ENCODE assay signal across 10 mouse cellular contexts in genomic region chr2:164592014-164592413, GRCm38 (mm10). TPM values are rescaled to one million over a fixed set of nuclear protein-coding genes. Genes with fewer than 3 reads are reported as not detected.
A peak's percentile ranks its signal among the peaks of the same experiment; 100 is the strongest.
DNase-seq lines count a peak whose midpoint lies in the region; ATAC-seq and TF ChIP-seq lines count a peak whose summit lies in the region.
"Had no signal": no experiment of that assay in that cellular context is flagged by ENCODE, and none has a peak within 500 bp of the region (broad histone marks: within the 10 kb centered on the region; RNA-seq: fewer than 3 reads in every experiment).

No protein-coding gene starts in this region.

- no peak overlapping the region for H3K4me2 ChIP-seq in forebrain, embryonic 16.5 days (ENCODE audit: low read length)
- H3K4me2 ChIP-seq: stomach, embryonic 15.5 days had no signal

- peak; percentile 58 to 64 for DNase-seq in cerebellum, postnatal 10 days
- no peak for DNase-seq in cerebellum, adult 18-20 months
- DNase-seq in testis, postnatal 10 days (ENCODE audit: low spot score), result no peak
- peak; percentile 45 for DNase-seq in limb, embryonic 10.5 days (ENCODE audit: low spot score)
- DNase-seq in right cerebral cortex, postnatal 25 days, result peak; percentile 14
- DNase-seq in heart, postnatal 25 days (ENCODE audit: low spot score), result no peak

- no peak overlapping the region for H3K4me3 ChIP-seq in testis, adult 2 months (ENCODE audit: control insufficient read depth, low read depth, low read length)
- H3K4me3 ChIP-seq in forebrain, embryonic 16.5 days (replicated peaks; ENCODE audit: low read length), result no peak overlapping the region
- H3K4me3 ChIP-seq in limb, embryonic 10.5 days, result no peak overlapping the region
- H3K4me3 ChIP-seq: stomach, embryonic 15.5 days had no signal

- peaks cover 13% of the 10 kb centered on the region for H3K4me1 ChIP-seq in testis, adult 2 months (ENCODE audit: control insufficient read depth, insufficient read depth, low read length)
- no peaks in the 10 kb centered on the region for H3K4me1 ChIP-seq in forebrain, embryonic 16.5 days (replicated peaks; ENCODE audit: control insufficient read depth, insufficient read depth, low read length)
- H3K4me1 ChIP-seq in limb, embryonic 10.5 days, result no peaks in the 10 kb centered on the region
- H3K4me1 ChIP-seq: stomach, embryonic 15.5 days had no signal

- H3K27ac ChIP-seq in testis, adult 2 months (ENCODE audit: control insufficient read depth, insufficient read depth, low read depth, low read length), result peak overlapping the region; percentile 83
- no peak overlapping the region for H3K27ac ChIP-seq in forebrain, embryonic 16.5 days (ENCODE audit: low read length)
- H3K27ac ChIP-seq in limb, embryonic 10.5 days, result peak overlapping the region; percentile 84
- H3K27ac ChIP-seq: stomach, embryonic 15.5 days had no signal

- TF ChIP-seq POLR2A in testis, adult 2 months (IDR thresholded peaks at IDR 0.05; ENCODE audit: control insufficient read depth, low read depth, low read length), result no peak

- TF ChIP-seq CTCF in testis, adult 2 months (IDR thresholded peaks at IDR 0.05; ENCODE audit: control insufficient read depth, insufficient read depth, insufficient replicate concordance, low read depth, low read length), result peak; percentile 39; the same call in 1 of the 2 replicates

- H3K36me3 ChIP-seq in testis, adult 2 months (ENCODE audit: control insufficient read depth, insufficient read depth, low read length), result no peaks in the 10 kb centered on the region
- H3K36me3 ChIP-seq in forebrain, embryonic 16.5 days (ENCODE audit: control insufficient read depth, insufficient read depth), result no peaks in the 10 kb centered on the region
- H3K36me3 ChIP-seq in limb, embryonic 10.5 days, result no peaks in the 10 kb centered on the region
- H3K36me3 ChIP-seq: stomach, embryonic 15.5 days had no signal

- no peaks in the 10 kb centered on the region for H3K9me3 ChIP-seq in forebrain, embryonic 16.5 days (ENCODE audit: control insufficient read depth, low read length)
- no peaks in the 10 kb centered on the region for H3K9me3 ChIP-seq in limb, embryonic 10.5 days (replicated peaks)
- H3K9me3 ChIP-seq: stomach, embryonic 15.5 days had no signal

- 9% methylated on average over 4 of the region's 4 CpGs for WGBS in forebrain, embryonic 16.5 days
- 14% methylated on average over 4 of the region's 4 CpGs for WGBS in limb, embryonic 10.5 days

- no peaks in the 10 kb centered on the region for H3K27me3 ChIP-seq in testis, adult 2 months (ENCODE audit: control insufficient read depth, insufficient read depth, low read length)
- no peaks in the 10 kb centered on the region for H3K27me3 ChIP-seq in forebrain, embryonic 16.5 days (replicated peaks; ENCODE audit: control insufficient read depth, insufficient read depth, low read length)
- no peaks in the 10 kb centered on the region for H3K27me3 ChIP-seq in limb, embryonic 10.5 days (ENCODE audit: low read depth, poor library complexity, severe bottlenecking)
- H3K27me3 ChIP-seq: stomach, embryonic 15.5 days had no signal

- ATAC-seq in forebrain, embryonic 16.5 days, result 0 out of 2 replicates have a peak, but pooled peaks have one; percentile 38

- H3K9ac ChIP-seq in forebrain, embryonic 16.5 days (replicated peaks; ENCODE audit: low read depth, low read length), result no peak overlapping the region
- H3K9ac ChIP-seq: stomach, embryonic 15.5 days had no signal

- intact Hi-C loops in heart, postnatal 25 days (cut with DNase I), result loop anchor here (5.0 kb wide), 1 partner anchor 210 kb away; the partner anchor contains the start of gene Acot8

RNA-seq across cellular contexts. Expression of gene Eppin, which starts 1.4 kb away (rescaled TPM):
- polyA plus RNA-seq in testis, adult 2 months (2012; rRNA removed), result 52.4 and 70.8 TPM in 2 replicates
- not detected in 2 replicates for polyA plus RNA-seq in forebrain, embryonic 16.5 days (2015; fragmentation: Nextera tagmentation; extraction: Ambion mirVana)
- not detected in 2 replicates for polyA plus RNA-seq in limb, embryonic 10.5 days (2016; fragmentation: Nextera tagmentation; extraction: Ambion mirVana)
- total RNA-seq in heart, postnatal 25 days (2021), result not detected
- total RNA-seq: layer of hippocampus, adult 18-20 months had no signal
- polyA plus RNA-seq: stomach, embryonic 15.5 days had no signal

RNA-seq across cellular contexts. Expression of gene Wfdc6a, which starts 6.8 kb away (rescaled TPM):
- 23.9 and 25.0 TPM in 2 replicates for polyA plus RNA-seq in testis, adult 2 months (2012; rRNA removed)
- polyA plus RNA-seq in forebrain, embryonic 16.5 days (2015; fragmentation: Nextera tagmentation; extraction: Ambion mirVana), result not detected in 2 replicates
- not detected in 2 replicates for polyA plus RNA-seq in limb, embryonic 10.5 days (2016; fragmentation: Nextera tagmentation; extraction: Ambion mirVana)
- total RNA-seq in heart, postnatal 25 days (2021), result under 1 TPM in 1 of 2 experiments, not detected in 1; 0.34 TPM
- total RNA-seq: layer of hippocampus, adult 18-20 months had no signal

RNA-seq across cellular contexts. Expression of gene Spint3, which starts 18.8 kb away (rescaled TPM):
- 37.5 TPM in 1 of 2 replicates, not detected in the other for polyA plus RNA-seq in testis, adult 2 months (2012; rRNA removed)
- not detected in 2 replicates for polyA plus RNA-seq in forebrain, embryonic 16.5 days (2015; fragmentation: Nextera tagmentation; extraction: Ambion mirVana)
- polyA plus RNA-seq in limb, embryonic 10.5 days (2016; fragmentation: Nextera tagmentation; extraction: Ambion mirVana), result not detected in 2 replicates
- total RNA-seq in heart, postnatal 25 days (2021), result not detected
- total RNA-seq: layer of hippocampus, adult 18-20 months had no signal
- polyA plus RNA-seq: stomach, embryonic 15.5 days had no signal

RNA-seq across cellular contexts. Expression of gene Wfdc6b, which starts 21.3 kb away (rescaled TPM):
- 2.4 and 17.5 TPM in 2 replicates for polyA plus RNA-seq in testis, adult 2 months (2012; rRNA removed)
- polyA plus RNA-seq in forebrain, embryonic 16.5 days (2015; fragmentation: Nextera tagmentation; extraction: Ambion mirVana), result not detected in 2 replicates
- not detected in 2 replicates for polyA plus RNA-seq in limb, embryonic 10.5 days (2016; fragmentation: Nextera tagmentation; extraction: Ambion mirVana)
- not detected for total RNA-seq in heart, postnatal 25 days (2021)
- total RNA-seq: layer of hippocampus, adult 18-20 months had no signal
- polyA plus RNA-seq: stomach, embryonic 15.5 days had no signal

RNA-seq across cellular contexts. Expression of gene Wfdc8, which starts 21.4 kb away (rescaled TPM):
- 3.8 and 15.4 TPM in 2 replicates for polyA plus RNA-seq in testis, adult 2 months (2012; rRNA removed)
- polyA plus RNA-seq in forebrain, embryonic 16.5 days (2015; fragmentation: Nextera tagmentation; extraction: Ambion mirVana), result not detected in 2 replicates
- polyA plus RNA-seq in limb, embryonic 10.5 days (2016; fragmentation: Nextera tagmentation; extraction: Ambion mirVana), result not detected in 2 replicates
- total RNA-seq in heart, postnatal 25 days (2021), result not detected
- total RNA-seq: layer of hippocampus, adult 18-20 months had no signal
- polyA plus RNA-seq: stomach, embryonic 15.5 days had no signal

Comparison
In these comparisons a context has a peak if more than half of its experiments do, and no peak if none do; other contexts are left out.
1. DNase-seq: peak in cerebellum, postnatal 10 days (2 of 2), limb, embryonic 10.5 days (single experiment) and right cerebral cortex, postnatal 25 days (single experiment); none in cerebellum, adult 18-20 months (0 of 2), testis, postnatal 10 days (single experiment) and heart, postnatal 25 days (single experiment).
2. RNA of gene Eppin, which starts 1.4 kb away (polyA plus RNA-seq): 52.4 to 70.8 TPM in testis, adult 2 months; not detected in limb, embryonic 10.5 days and not detected in forebrain, embryonic 16.5 days; every median in the first group is over 10 times any median in the second.
3. RNA of gene Wfdc6a, which starts 6.8 kb away (polyA plus RNA-seq): 23.9 to 25.0 TPM in testis, adult 2 months; not detected in forebrain, embryonic 16.5 days and not detected in limb, embryonic 10.5 days; every median in the first group is over 10 times any median in the second.